Mouse (Mus musculus) right cerebral cortex, postnatal 14 days (tissue): ENCODE measurements around the gene Dnajb5.

Source experiments
- DNase-seq: peaks from one replicate; pipeline ENCODE4 v3.0.0; 2022

The Dnajb5 gene

GRCm38 (mm10) chr4:42949676-42950051, at the start of gene Dnajb5:
TSS of gene Dnajb5 (plus strand) at chr4:42949814.
- peak; percentile 93 for DNase-seq

GRCm38 (mm10) chr4:42900878-42901277, 48.7 kb upstream of the Dnajb5 start:
- DNase-seq = peak; percentile 40

- peak; percentile 60 for DNase-seq
Observed at GRCm38 (mm10) chr4:42902174-42902573, 47.4 kb upstream of the Dnajb5 start.

GRCm38 (mm10) chr4:42902730-42903129, 46.9 kb upstream of the Dnajb5 start:
- DNase-seq = no peak

- no peak for DNase-seq
Observed at GRCm38 (mm10) chr4:42903942-42904341, 45.7 kb upstream of the Dnajb5 start.

- DNase-seq = no peak
Observed at GRCm38 (mm10) chr4:42904523-42904922, 45.1 kb upstream of the Dnajb5 start.

GRCm38 (mm10) chr4:42904966-42905365, 44.6 kb upstream of the Dnajb5 start:
- DNase-seq = no peak

- no peak for DNase-seq
Observed at GRCm38 (mm10) chr4:42913391-42913790, 36.2 kb upstream of the Dnajb5 start.

GRCm38 (mm10) chr4:42915311-42915710, 34.3 kb upstream of the Dnajb5 start:
- no peak for DNase-seq

- DNase-seq = no peak
Observed at GRCm38 (mm10) chr4:42915966-42916365, 33.6 kb upstream of the Dnajb5 start.

GRCm38 (mm10) chr4:42916617-42917401, 32.8 kb upstream of the Dnajb5 start, which contains the start of gene Phf24:
TSS of gene Phf24 (plus strand) at chr4:42916660.
- peak; percentile 62 for DNase-seq

GRCm38 (mm10) chr4:42917402-42917774, 32.2 kb upstream of the Dnajb5 start:
- DNase-seq = no peak

GRCm38 (mm10) chr4:42920726-42921125, 28.9 kb upstream of the Dnajb5 start:
- no peak for DNase-seq

- DNase-seq = no peak
Observed at GRCm38 (mm10) chr4:42921536-42921935, 28.1 kb upstream of the Dnajb5 start.

GRCm38 (mm10) chr4:42922056-42922455, 27.6 kb upstream of the Dnajb5 start:
- no peak for DNase-seq

GRCm38 (mm10) chr4:42922461-42922860, 27.2 kb upstream of the Dnajb5 start:
- DNase-seq = no peak

- no peak for DNase-seq
Observed at GRCm38 (mm10) chr4:42924095-42924710, 25.4 kb upstream of the Dnajb5 start.

- no peak for DNase-seq
Observed at GRCm38 (mm10) chr4:42928209-42928608, 21.4 kb upstream of the Dnajb5 start.

- no peak for DNase-seq
Observed at GRCm38 (mm10) chr4:42928952-42929351, 20.7 kb upstream of the Dnajb5 start.

GRCm38 (mm10) chr4:42932229-42932969, 17.2 kb upstream of the Dnajb5 start:
- DNase-seq = no peak

- peak; percentile 63 for DNase-seq
Observed at GRCm38 (mm10) chr4:42933630-42934029, 16.0 kb upstream of the Dnajb5 start.

GRCm38 (mm10) chr4:42941396-42941795, 8.2 kb upstream of the Dnajb5 start:
- no peak for DNase-seq

- peak; percentile 16 for DNase-seq
Observed at GRCm38 (mm10) chr4:42943341-42943740, 6.3 kb upstream of the Dnajb5 start.

GRCm38 (mm10) chr4:42944185-42944584, 5.4 kb upstream of the Dnajb5 start:
- DNase-seq = peak; percentile 20
